Mouse (Mus musculus) duodenum, adult 2 months (tissue): ENCODE data around the gene Cox8c. TPM values are rescaled to one million over a fixed set of nuclear protein-coding genes. Genes with fewer than 3 reads are reported as not detected.

Experiments used
- polyA plus RNA-seq: library from polyadenylated mRNA; depleted of rRNA; stranded (reverse); fragments of >200 nt; gene quantifications from 2 replicates; pipeline ENCODE4 v1.2.3, GENCODE M21; 2012; ENCODE audit warnings: low replicate concordance; rRNA removed

The Cox8c gene
- polyA plus RNA-seq = not detected in 2 replicates

DNA sequence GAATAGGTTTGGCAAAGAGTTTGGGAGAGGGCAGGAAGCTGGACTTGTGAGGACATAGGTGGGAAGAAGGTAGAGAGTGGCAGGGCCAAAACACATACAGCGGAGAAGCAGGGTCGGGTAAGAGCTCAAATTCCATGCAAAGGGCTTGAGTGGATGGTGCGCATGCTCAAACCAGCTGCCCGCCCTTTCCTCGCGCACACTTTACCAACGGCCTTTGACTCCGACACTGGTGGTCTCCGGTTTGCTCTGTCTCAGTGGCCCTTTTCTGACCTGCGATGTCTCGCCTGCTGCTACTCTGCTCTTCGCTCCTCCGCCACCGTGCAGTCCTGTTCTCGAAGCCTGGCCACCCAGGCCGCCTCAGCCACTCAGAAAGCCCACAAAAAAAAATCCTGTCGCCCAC lies at the start of gene Cox8c:
Cox8c (plus strand) TSS at position 226 of the 400 bp plus-strand sequence.

DNA sequence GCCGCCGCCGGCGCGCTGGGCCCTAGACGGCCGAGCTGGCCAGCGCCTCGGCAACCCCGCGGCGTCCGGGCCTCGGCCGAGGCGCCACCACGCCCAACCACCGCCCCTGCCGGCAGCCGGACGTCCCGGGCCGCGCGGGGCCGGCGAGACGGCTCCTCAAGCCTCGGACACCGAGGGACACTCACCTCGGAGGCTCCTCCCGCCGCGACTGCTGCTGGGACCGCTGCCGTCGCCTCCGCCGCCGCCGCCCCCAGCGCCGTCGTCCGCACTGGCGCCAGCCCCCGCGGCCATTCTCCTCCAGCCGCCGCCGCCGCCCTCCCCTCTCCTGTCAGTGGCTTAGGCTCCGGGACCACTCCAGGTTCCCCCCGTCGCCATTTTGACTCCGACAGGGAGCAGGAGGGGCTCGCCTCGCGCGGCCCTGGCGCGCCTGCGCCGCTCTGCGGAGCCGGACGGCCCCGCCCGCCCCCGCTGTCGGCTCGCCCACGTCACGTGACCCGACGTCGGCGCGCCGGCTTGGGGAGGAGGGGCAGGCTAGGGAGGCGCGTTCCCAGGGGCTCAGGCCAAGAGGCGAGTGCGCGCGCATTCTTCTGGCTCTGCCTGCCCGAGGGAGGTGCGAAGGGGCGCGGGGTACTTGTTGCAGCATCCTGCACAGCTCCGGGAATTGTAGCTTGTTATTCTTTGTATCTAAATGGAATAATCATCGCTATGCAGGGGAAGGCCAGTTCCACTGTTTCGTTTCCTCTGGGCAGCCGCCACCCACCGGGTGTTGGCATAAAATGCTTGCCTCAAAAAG lies 20.9 kb upstream of the Cox8c start, which contains the start of gene Btbd7:
Btbd7 (minus strand) TSS at position 441 of the 793 bp plus-strand sequence.

DNA sequence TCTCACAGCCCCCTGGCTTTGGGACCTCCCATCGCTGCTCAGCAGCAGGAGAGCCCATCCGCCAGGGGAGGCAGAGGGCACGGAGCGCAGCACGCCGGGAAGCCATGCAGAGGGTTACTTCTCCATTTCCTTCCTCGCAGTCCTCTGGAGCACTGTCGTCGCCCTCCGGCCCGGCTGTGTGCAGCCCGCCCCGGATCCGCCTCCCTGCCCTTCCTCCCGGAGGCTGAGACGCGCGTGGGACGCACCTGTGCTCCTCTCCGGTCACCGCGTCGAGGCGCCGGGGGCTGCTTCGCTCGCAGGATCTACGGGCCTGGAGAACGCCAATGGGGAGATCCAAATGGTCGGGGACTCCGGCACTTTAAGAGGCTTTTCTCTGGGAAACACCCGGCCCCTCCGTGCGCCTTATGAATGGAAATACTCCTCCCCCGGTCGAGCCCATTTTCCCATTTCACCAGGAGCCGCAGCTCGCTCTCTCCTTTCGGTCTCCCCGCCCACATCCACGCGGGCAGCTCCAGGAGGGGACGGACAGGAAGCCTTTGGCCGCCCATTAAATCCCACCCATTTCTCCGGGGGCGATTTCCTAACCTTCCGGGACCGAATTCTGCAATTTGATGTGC lies 49.8 kb downstream of the Cox8c start, which contains the start of gene Unc79:
Unc79 (plus strand) TSS at position 82 of the 617 bp plus-strand sequence.

Other genes with a start within 250 kb of the Cox8c start
- 169 and 317 TPM in 2 replicates for gene Itpk1, start 194.4 kb upstream of the Cox8c start, polyA plus RNA-seq
- 0.47 and 0.55 TPM in 2 replicates for gene Moap1, start 155.7 kb upstream of the Cox8c start, polyA plus RNA-seq
- 2.2 and 4.0 TPM in 2 replicates for gene Tmem251, start 155.6 kb upstream of the Cox8c start, polyA plus RNA-seq
- not detected in 2 replicates for gene Gm28051, start 141.6 kb upstream of the Cox8c start, polyA plus RNA-seq
- 5.1 and 10.2 TPM in 2 replicates for gene Gon7, start 141.5 kb upstream of the Cox8c start, polyA plus RNA-seq
- 3.2 and 4.2 TPM in 2 replicates for gene Ubr7, start 141.3 kb upstream of the Cox8c start, polyA plus RNA-seq
- 0.36 and 0.47 TPM in 2 replicates for gene Gm20604, start 140.6 kb upstream of the Cox8c start, polyA plus RNA-seq
- 3.8 and 4.3 TPM in 2 replicates for gene Btbd7, start 20.8 kb upstream of the Cox8c start, polyA plus RNA-seq
- gene Unc79, start 49.5 kb downstream of the Cox8c start, polyA plus RNA-seq = 0.02 and 0.16 TPM in 2 replicates